Mouse (Mus musculus): ENCODE measurements around the gene Cacna2d2. TPM values are rescaled to one million over a fixed set of nuclear protein-coding genes. Genes with fewer than 3 reads are reported as not detected.
A peak's percentile ranks its signal among the peaks of the same experiment; 100 is the strongest.

Cacna2d2 gene
- polyA plus RNA-seq, 1 experiment from 2014 or later = 10.2 TPM

- peak within 1 kb of the TSS; percentile 31; the same call in 1 of the 2 replicates for H3K9ac ChIP-seq
Measured at GRCm38 (mm10) chr9:107547026-107547425, 147.6 kb downstream of the Cacna2d2 start, which contains the start of gene Zmynd10. TSS of gene Zmynd10 (plus strand) at chr9:107547298.

GRCm38 (mm10) chr9:107547957-107548356, 148.5 kb downstream of the Cacna2d2 start:
- no peak overlapping the region for H3K4me3 ChIP-seq
- peaks cover 42% of the 10 kb centered on the region for H3K27me3 ChIP-seq (replicated peaks)
- H3K4me2 ChIP-seq = no peak overlapping the region

More at GRCm38 (mm10) chr9:107547026-107547425, 147.6 kb downstream of the Cacna2d2 start, which contains the start of gene Zmynd10:
- H3K4me3 ChIP-seq = peak within 1 kb of the TSS; percentile 27
- peaks cover 13% of the 10 kb centered on the region; the same call in 1 of the 2 replicates for H3K36me3 ChIP-seq (replicated peaks)
- peak within 1 kb of the TSS; percentile 60 for H3K4me2 ChIP-seq
- H3K27ac ChIP-seq = peak within 1 kb of the TSS; percentile 57; the same call in 1 of the 2 replicates
- WGBS = 2% methylated on average over 20 of the region's 20 CpGs
- no peaks in the 10 kb centered on the region for H3K9me3 ChIP-seq
- H3K4me1 ChIP-seq = peaks cover 49% of the 10 kb centered on the region
- peaks cover 33% of the 10 kb centered on the region for H3K27me3 ChIP-seq (replicated peaks)
- peak; percentile 51 for ATAC-seq (replicated peaks)

GRCm38 (mm10) chr9:107548820-107549219, 149.4 kb downstream of the Cacna2d2 start:
- peaks cover 50% of the 10 kb centered on the region for H3K4me1 ChIP-seq
- no peaks in the 10 kb centered on the region for H3K9me3 ChIP-seq
- H3K27ac ChIP-seq = no peak overlapping the region
- H3K9ac ChIP-seq = no peak overlapping the region
- H3K4me3 ChIP-seq = no peak overlapping the region
- ATAC-seq (replicated peaks) = no peak
- H3K27me3 ChIP-seq (replicated peaks) = peaks cover 46% of the 10 kb centered on the region
- 91% methylated on average over 10 of the region's 10 CpGs for WGBS
- no peak overlapping the region for H3K4me2 ChIP-seq
- peaks cover 10% of the 10 kb centered on the region; the same call in 1 of the 2 replicates for H3K36me3 ChIP-seq (replicated peaks)

More at GRCm38 (mm10) chr9:107547957-107548356, 148.5 kb downstream of the Cacna2d2 start:
- Histone ChIP-seq H3K4me1 (peaks cover 43% of the 10 kb centered on the region), H3K9me3 (no peaks in the 10 kb centered on the region), H3K36me3 (replicated peaks) (peaks cover 13% of the 10 kb centered on the region; the same call in 1 of the 2 replicates), H3K27ac (no peak overlapping the region), H3K9ac (no peak overlapping the region)
- 77% methylated on average over 5 of the region's 5 CpGs for WGBS
- ATAC-seq (replicated peaks) = no peak

GRCm38 (mm10) chr9:107549297-107550074, 150.1 kb downstream of the Cacna2d2 start:
- Histone ChIP-seq H3K27me3 (replicated peaks) (peaks cover 46% of the 10 kb centered on the region), H3K4me1 (peaks cover 52% of the 10 kb centered on the region)

GRCm38 (mm10) chr9:107550491-107551116, 151.2 kb downstream of the Cacna2d2 start:
- Histone ChIP-seq H3K27me3 (replicated peaks) (peaks cover 46% of the 10 kb centered on the region), H3K27ac (no peak overlapping the region), H3K4me1 (peaks cover 53% of the 10 kb centered on the region), H3K9me3 (no peaks in the 10 kb centered on the region), H3K9ac (peak overlapping the region; percentile 17; the same call in 1 of the 2 replicates), H3K36me3 (replicated peaks) (no peaks in the 10 kb centered on the region), H3K4me3 (peak overlapping the region; percentile 35; the same call in 1 of the 2 replicates), H3K4me2 (peak overlapping the region; percentile 61)
- 28% methylated on average over 23 of the region's 23 CpGs for WGBS
- no peak for ATAC-seq (replicated peaks)

More at GRCm38 (mm10) chr9:107549297-107550074, 150.1 kb downstream of the Cacna2d2 start:
- H3K9ac ChIP-seq = no peak overlapping the region
- no peak overlapping the region for H3K27ac ChIP-seq
- 89% methylated on average over 20 of the region's 20 CpGs for WGBS
- no peak overlapping the region for H3K4me3 ChIP-seq
- H3K9me3 ChIP-seq = no peaks in the 10 kb centered on the region
- no peak overlapping the region for H3K4me2 ChIP-seq
- ATAC-seq (replicated peaks) = no peak
- H3K36me3 ChIP-seq (replicated peaks) = 0 out of 2 replicates have a peak, but pooled peaks cover 3% of the 10 kb centered on the region

GRCm38 (mm10) chr9:107551117-107551889, 151.9 kb downstream of the Cacna2d2 start, which contains the start of gene Rassf1:
TSS of gene Rassf1 (plus strand) at chr9:107551555.
- peak within 1 kb of the TSS; percentile 61 for H3K4me2 ChIP-seq
- H3K27me3 ChIP-seq (replicated peaks) = peaks cover 46% of the 10 kb centered on the region
- ATAC-seq (replicated peaks) = no peak
- peaks cover 53% of the 10 kb centered on the region for H3K4me1 ChIP-seq
- H3K9ac ChIP-seq = peak within 1 kb of the TSS; percentile 39
- H3K9me3 ChIP-seq = no peaks in the 10 kb centered on the region
- 1% methylated on average over 63 of the region's 63 CpGs for WGBS
- H3K4me3 ChIP-seq = peak within 1 kb of the TSS; percentile 35
- no peaks in the 10 kb centered on the region for H3K36me3 ChIP-seq (replicated peaks)
- H3K27ac ChIP-seq = no peak within 1 kb of the TSS

- peak overlapping the region; percentile 39; the same call in 1 of the 2 replicates for H3K9ac ChIP-seq
- H3K27me3 ChIP-seq (replicated peaks) = peaks cover 46% of the 10 kb centered on the region
- peak overlapping the region; percentile 35 for H3K4me3 ChIP-seq
- WGBS = 8% methylated on average over 8 of the region's 8 CpGs
- H3K36me3 ChIP-seq (replicated peaks) = no peaks in the 10 kb centered on the region
- H3K4me1 ChIP-seq = peaks cover 53% of the 10 kb centered on the region
- ATAC-seq (replicated peaks) = no peak
- H3K9me3 ChIP-seq = no peaks in the 10 kb centered on the region
- peak overlapping the region; percentile 61 for H3K4me2 ChIP-seq
- H3K27ac ChIP-seq = no peak overlapping the region
Measured at GRCm38 (mm10) chr9:107551890-107552355, 152.5 kb downstream of the Cacna2d2 start.

GRCm38 (mm10) chr9:107552690-107553393, 153.4 kb downstream of the Cacna2d2 start:
- Histone ChIP-seq H3K27ac (no peak overlapping the region), H3K4me1 (peaks cover 46% of the 10 kb centered on the region), H3K4me2 (no peak overlapping the region), H3K36me3 (replicated peaks) (peaks cover 9% of the 10 kb centered on the region), H3K9ac (no peak overlapping the region; the same call in 1 of the 2 replicates), H3K9me3 (no peaks in the 10 kb centered on the region), H3K27me3 (replicated peaks) (peaks cover 46% of the 10 kb centered on the region), H3K4me3 (peak overlapping the region; percentile 53; the same call in 1 of the 2 replicates)
- 81% methylated on average over 5 of the region's 5 CpGs for WGBS
- no peak for ATAC-seq (replicated peaks)

GRCm38 (mm10) chr9:107553541-107554318, 154.3 kb downstream of the Cacna2d2 start:
- H3K9me3 ChIP-seq = no peaks in the 10 kb centered on the region
- peak overlapping the region; percentile 81 for H3K27ac ChIP-seq
- peaks cover 45% of the 10 kb centered on the region for H3K4me1 ChIP-seq
- peak; percentile 82 for ATAC-seq (replicated peaks)
- peak overlapping the region; percentile 53 for H3K4me3 ChIP-seq
- H3K4me2 ChIP-seq = peak overlapping the region; percentile 89
- H3K27me3 ChIP-seq (replicated peaks) = peaks cover 46% of the 10 kb centered on the region
- H3K9ac ChIP-seq = peak overlapping the region; percentile 59
- H3K36me3 ChIP-seq (replicated peaks) = peaks cover 18% of the 10 kb centered on the region
- WGBS = 8% methylated on average over 37 of the region's 37 CpGs

GRCm38 (mm10) chr9:107554319-107554825, 155.0 kb downstream of the Cacna2d2 start:
- Histone ChIP-seq H3K4me1 (peaks cover 45% of the 10 kb centered on the region), H3K36me3 (replicated peaks) (peaks cover 24% of the 10 kb centered on the region), H3K27ac (peak overlapping the region; percentile 81), H3K4me2 (peak overlapping the region; percentile 89), H3K4me3 (peak overlapping the region; percentile 53), H3K9me3 (no peaks in the 10 kb centered on the region), H3K9ac (peak overlapping the region; percentile 59), H3K27me3 (replicated peaks) (peaks cover 39% of the 10 kb centered on the region)
- under 1% methylated on average over 53 of the region's 53 CpGs for WGBS
- ATAC-seq (replicated peaks) = peak; percentile 95
